In genomic region chr11:82746138-82746537, GRCm38 (mm10) we compare ENCODE assay signal across 8 mouse cellular contexts. TPM values are rescaled to one million over a fixed set of nuclear protein-coding genes. Genes with fewer than 3 reads are reported as not detected.
DNase-seq lines count a peak whose midpoint lies in the region; ATAC-seq lines count a peak whose summit lies in the region.

No protein-coding gene starts in this region.

- no peak overlapping the region for H3K4me2 ChIP-seq in midbrain, embryonic 11.5 days
- H3K4me2 ChIP-seq in midbrain, embryonic 13.5 days (replicated peaks), result no peak overlapping the region

- no peaks in the 10 kb centered on the region for H3K36me3 ChIP-seq in midbrain, embryonic 11.5 days (ENCODE audit: control insufficient read depth, insufficient read depth, low read length)
- no peaks in the 10 kb centered on the region for H3K36me3 ChIP-seq in midbrain, embryonic 13.5 days

- H3K4me1 ChIP-seq in midbrain, embryonic 11.5 days (ENCODE audit: control insufficient read depth, insufficient read depth, low read length), result no peaks in the 10 kb centered on the region
- no peaks in the 10 kb centered on the region for H3K4me1 ChIP-seq in midbrain, embryonic 13.5 days (replicated peaks)

- no peaks in the 10 kb centered on the region for H3K9me3 ChIP-seq in midbrain, embryonic 11.5 days (ENCODE audit: control insufficient read depth, low read length)
- H3K9me3 ChIP-seq in midbrain, embryonic 13.5 days, result no peaks in the 10 kb centered on the region

- H3K9ac ChIP-seq in midbrain, embryonic 11.5 days (ENCODE audit: low read length), result no peak overlapping the region
- H3K9ac ChIP-seq in midbrain, embryonic 13.5 days (replicated peaks), result no peak overlapping the region

- DNase-seq in adrenal gland, adult 18-20 months (ENCODE audit: low spot score in 2 of 2), result peak; percentile 22 to 60
- DNase-seq in adrenal gland, adult 8-10 months, result no peak
- peak; percentile 84 for DNase-seq in midbrain, embryonic 11.5 days (ENCODE audit: low spot score, missing footprints)
- peak; percentile 6 for DNase-seq in brain, adult 2 months (ENCODE audit: low read depth, low spot score)
- DNase-seq in induced T-regulatory cell, adult 2 months (ENCODE audit: low read depth), result peak; percentile 86
- DNase-seq in thymus, postnatal 36 days, result peak; percentile 42 to 55

- no peak overlapping the region for H3K27ac ChIP-seq in midbrain, embryonic 11.5 days (ENCODE audit: low read depth, low read length)
- H3K27ac ChIP-seq in midbrain, embryonic 13.5 days, result no peak overlapping the region

- 34% methylated on average over 6 of the region's 6 CpGs for WGBS in midbrain, embryonic 11.5 days
- 34% methylated on average over 6 of the region's 6 CpGs for WGBS in midbrain, embryonic 13.5 days

- no peak for ATAC-seq in midbrain, embryonic 11.5 days (ENCODE audit: low FRiP score)
- no peak for ATAC-seq in midbrain, embryonic 13.5 days
- peak; percentile 87 for ATAC-seq in megakaryocyte progenitor cell, adult 5-6 weeks (replicated peaks; ENCODE audit: poor library complexity)

- H3K4me3 ChIP-seq in midbrain, embryonic 11.5 days (ENCODE audit: low read depth, low read length), result no peak overlapping the region
- H3K4me3 ChIP-seq in midbrain, embryonic 13.5 days (replicated peaks), result no peak overlapping the region

- no peaks in the 10 kb centered on the region for H3K27me3 ChIP-seq in midbrain, embryonic 11.5 days (ENCODE audit: control insufficient read depth, insufficient read depth, low read length)
- H3K27me3 ChIP-seq in midbrain, embryonic 13.5 days, result no peaks in the 10 kb centered on the region

RNA-seq across cellular contexts. Expression of gene Cct6b, which starts 18.0 kb away (rescaled TPM):
- total RNA-seq in adrenal gland, adult 18-20 months (2021), result under 1 TPM; 0.54 to 0.70 TPM
- total RNA-seq in adrenal gland, adult 8-10 months (2022), result 1 to 10 TPM in 3 of 4 experiments, under 1 TPM in 1; 0.87 to 2.0 (median 1.3) TPM
- 0.16 and 0.52 TPM in 2 replicates for polyA plus RNA-seq in midbrain, embryonic 11.5 days (2014; fragmentation: Nextera tagmentation; extraction: Ambion mirVana)
- 0.24 and 0.40 TPM in 2 replicates for polyA plus RNA-seq in midbrain, embryonic 13.5 days (2015; fragmentation: Nextera tagmentation; extraction: Ambion mirVana)
- total RNA-seq in megakaryocyte progenitor cell, adult 5-6 weeks (2015), result 0.30 and 0.32 TPM in 2 replicates
- 0.08 and 0.37 TPM in 2 replicates for total RNA-seq in megakaryocyte progenitor cell, adult 5-6 weeks (2017)

RNA-seq across cellular contexts. Expression of gene Zfp830, which starts 18.0 kb away (rescaled TPM):
- total RNA-seq in adrenal gland, adult 18-20 months (2021), result 10 to 100 TPM; 18.8 to 21.1 TPM
- total RNA-seq in adrenal gland, adult 8-10 months (2022), result 10 to 100 TPM; 15.0 to 21.3 (median 16.7) TPM
- polyA plus RNA-seq in midbrain, embryonic 11.5 days (2014; fragmentation: Nextera tagmentation; extraction: Ambion mirVana), result 35.1 and 38.5 TPM in 2 replicates
- 31.3 and 33.0 TPM in 2 replicates for polyA plus RNA-seq in midbrain, embryonic 13.5 days (2015; fragmentation: Nextera tagmentation; extraction: Ambion mirVana)
- 20.1 and 20.8 TPM in 2 replicates for total RNA-seq in megakaryocyte progenitor cell, adult 5-6 weeks (2015)
- total RNA-seq in megakaryocyte progenitor cell, adult 5-6 weeks (2017), result 46.3 and 54.1 TPM in 2 replicates

RNA-seq across cellular contexts. Expression of gene Lig3, which starts 34.8 kb away (rescaled TPM):
- total RNA-seq in adrenal gland, adult 18-20 months (2021), result 10 to 100 TPM; 18.2 to 21.5 TPM
- total RNA-seq in adrenal gland, adult 8-10 months (2022), result 10 to 100 TPM; 22.5 to 34.6 (median 23.4) TPM
- polyA plus RNA-seq in midbrain, embryonic 11.5 days (2014; fragmentation: Nextera tagmentation; extraction: Ambion mirVana), result 48.2 and 52.6 TPM in 2 replicates
- 31.8 and 36.0 TPM in 2 replicates for polyA plus RNA-seq in midbrain, embryonic 13.5 days (2015; fragmentation: Nextera tagmentation; extraction: Ambion mirVana)
- total RNA-seq in megakaryocyte progenitor cell, adult 5-6 weeks (2015), result 31.3 and 39.5 TPM in 2 replicates
- 37.6 and 67.4 TPM in 2 replicates for total RNA-seq in megakaryocyte progenitor cell, adult 5-6 weeks (2017)
